Mouse (Mus musculus) kidney, postnatal 0 days (tissue): ENCODE results near the gene Per1. TPM values are rescaled to one million over a fixed set of nuclear protein-coding genes. Genes with fewer than 3 reads are reported as not detected.

ENCODE experiments used
- ATAC-seq: fragments of 200-750 bp; cut with Nextera tagmentation; replicated peaks from 2 replicates; pipeline ENCODE4 v1.8.0; 2017; ENCODE audit warnings: low read depth, moderate number of reproducible peaks, moderate TSS enrichment, moderate library complexity; ENCODE audit not compliant: low FRiP score
- DNase-seq: peaks from one replicate; pipeline ENCODE4 v3.0.0-alpha.2; 2016; ENCODE audit warnings: low spot score
- H3K27ac ChIP-seq: fragments of 300-500 bp; sonication (generic); 2 replicates; pipeline ENCODE4 v1.5.1; 2014; ENCODE audit warnings: mild to moderate bottlenecking
- H3K27me3 ChIP-seq: fragments of 300-500 bp; sonication (generic); 2 replicates; pipeline ENCODE4 v1.6.1; 2014; ENCODE audit warnings: low read length, mixed read lengths; ENCODE audit not compliant: insufficient read depth
- H3K36me3 ChIP-seq: fragments of 300-500 bp; sonication (generic); 2 replicates; pipeline ENCODE4 v1.6.1; 2014; ENCODE audit warnings: low read length, mixed read lengths; ENCODE audit not compliant: insufficient read depth
- H3K4me1 ChIP-seq: fragments of 300-500 bp; sonication (generic); replicated peaks from 2 replicates; pipeline ENCODE4 v1.6.1; 2014; ENCODE audit warnings: antibody characterized with exemption, low read length, mixed read lengths; ENCODE audit not compliant: insufficient read depth
- H3K4me2 ChIP-seq: fragments of 300-500 bp; sonication (generic); 2 replicates; pipeline ENCODE4 v1.6.1; 2014; ENCODE audit warnings: mild to moderate bottlenecking, low read length, moderate library complexity, mixed read lengths
- H3K4me3 ChIP-seq: fragments of 300-500 bp; sonication (generic); replicated peaks from 2 replicates; pipeline ENCODE4 v1.5.1; 2014; ENCODE audit warnings: low read depth, low read length
- H3K9ac ChIP-seq: fragments of 300-500 bp; sonication (generic); 2 replicates; pipeline ENCODE4 v1.6.1; 2014; ENCODE audit warnings: low read depth, low read length
- H3K9me3 ChIP-seq: fragments of 300-500 bp; sonication (generic); replicated peaks from 2 replicates; pipeline ENCODE4 v1.6.1; 2016; ENCODE audit warnings: low read length, inconsistent platforms, mixed read lengths
- CTCF ChIP-seq: IDR thresholded peaks from 2 replicates; pipeline ENCODE4 v1.5.1; 2016; ENCODE audit warnings: antibody characterized with exemption, low read depth, mild to moderate bottlenecking, moderate library complexity
- WGBS: fragments of 180-500 bp; shearing (Covaris S2); extraction: QIAGEN DNeasy Blood & Tissue Kit; methylation state at CpG from one replicate; pipeline ENCODE4 v1.1.7; 2014; 5-methylcytosine and 5-hydroxymethylcytosine counted together
- polyA plus RNA-seq: library from polyadenylated mRNA; unstranded; fragments of >200 nt; fragmentation: Nextera tagmentation; extraction: Ambion mirVana; gene quantifications from 2 replicates; pipeline ENCODE4 v1.2.1, GENCODE M21; 2015

The Per1 gene
- polyA plus RNA-seq, 1 experiment from 2014 or later: 9.9 TPM

DNA sequence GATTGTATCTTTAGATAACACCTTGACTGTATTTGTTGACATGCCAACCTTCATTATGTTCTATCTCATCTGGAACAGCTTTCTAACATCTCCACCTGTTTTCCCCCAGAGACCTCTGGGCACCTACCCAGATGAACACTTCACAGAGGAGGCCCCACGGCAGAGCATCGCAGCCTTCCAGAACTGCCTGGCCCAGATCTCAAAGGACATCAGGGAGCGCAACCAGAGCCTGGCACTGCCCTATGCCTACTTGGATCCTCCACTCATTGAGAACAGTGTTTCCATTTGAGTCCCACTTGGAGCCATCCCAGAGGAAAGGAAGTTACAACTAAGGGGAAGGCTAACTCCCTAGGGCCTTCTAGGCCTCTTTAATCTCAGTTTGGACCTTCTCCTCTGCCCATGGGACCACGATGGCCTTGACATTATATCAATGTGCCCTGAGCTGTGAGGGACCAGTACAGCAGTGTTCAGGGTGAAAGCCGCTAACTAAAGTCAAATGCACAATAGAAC lies 53.5 kb downstream of the Per1 start:
- DNase-seq: no peak
- ATAC-seq: no peak
- 87% methylated on average over 5 of the region's 5 CpGs for WGBS
- Histone ChIP-seq H3K27me3 (no peaks in the 10 kb centered on the region), H3K27ac (no peak overlapping the region), H3K4me2 (no peak overlapping the region), H3K36me3 (no peaks in the 10 kb centered on the region), H3K4me3 (no peak overlapping the region), H3K9me3 (no peaks in the 10 kb centered on the region), H3K4me1 (no peaks in the 10 kb centered on the region), H3K9ac (no peak overlapping the region)
- no peak for TF ChIP-seq CTCF

DNA sequence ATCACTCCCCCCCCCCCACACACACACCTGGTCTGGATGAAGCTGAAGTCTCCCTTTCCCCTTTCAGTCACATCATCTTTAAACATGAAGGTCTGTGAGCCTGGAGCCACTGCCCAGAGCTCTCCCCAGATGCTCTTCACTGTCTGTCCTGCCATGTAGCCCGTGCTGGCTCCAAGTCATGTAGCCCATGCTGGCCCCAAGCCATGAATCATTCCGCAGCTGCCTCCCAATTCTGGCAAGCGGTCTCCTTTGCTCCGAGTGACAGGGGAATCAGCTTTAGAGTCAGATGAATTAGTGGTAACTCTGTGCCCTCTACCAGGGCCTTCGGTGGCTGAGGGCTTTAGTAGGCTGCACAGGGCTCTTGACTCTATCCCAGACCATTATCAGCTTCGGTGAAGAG lies 54.7 kb downstream of the Per1 start:
- ATAC-seq: no peak

DNA sequence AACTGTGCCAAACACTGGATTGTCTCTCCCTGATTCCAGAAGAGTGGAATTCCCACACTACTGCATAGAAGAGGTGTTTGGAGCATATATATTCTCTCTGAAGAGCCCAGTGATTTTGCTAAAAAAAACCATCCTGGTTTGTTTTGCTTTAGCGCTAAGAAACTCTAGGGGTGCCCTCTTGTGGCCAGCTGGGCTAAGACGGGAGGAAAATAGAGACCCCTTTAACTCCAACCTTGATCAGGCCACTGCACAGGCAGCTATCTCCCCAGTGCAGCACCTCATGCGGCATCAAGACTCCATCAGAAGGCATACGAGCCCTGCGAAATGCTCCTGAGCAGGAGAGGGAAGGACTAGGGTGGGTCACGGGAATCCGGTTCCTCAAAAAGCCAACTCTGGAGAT lies 55.4 kb downstream of the Per1 start:
- WGBS: 3% methylated on average over 7 of the region's 7 CpGs
- TF ChIP-seq CTCF: peak; percentile 79
- Histone ChIP-seq H3K9ac (no peak overlapping the region), H3K27ac (no peak overlapping the region), H3K4me3 (no peak overlapping the region), H3K27me3 (no peaks in the 10 kb centered on the region), H3K4me2 (peak overlapping the region; percentile 37), H3K36me3 (no peaks in the 10 kb centered on the region), H3K4me1 (no peaks in the 10 kb centered on the region), H3K9me3 (no peaks in the 10 kb centered on the region)
- DNase-seq (peak; percentile 88), ATAC-seq (no peak)

More for the DNA sequence above, 54.7 kb downstream of the Per1 start:
- H3K4me2 ChIP-seq: no peak overlapping the region
- no peak overlapping the region for H3K9ac ChIP-seq
- H3K9me3 ChIP-seq: no peaks in the 10 kb centered on the region
- no peak overlapping the region for H3K27ac ChIP-seq
- WGBS: 67% methylated on average over 6 of the region's 6 CpGs
- TF ChIP-seq CTCF: no peak
- no peak overlapping the region for H3K4me3 ChIP-seq
- DNase-seq: no peak
- no peaks in the 10 kb centered on the region for H3K4me1 ChIP-seq
- no peaks in the 10 kb centered on the region for H3K36me3 ChIP-seq
- no peaks in the 10 kb centered on the region for H3K27me3 ChIP-seq

DNA sequence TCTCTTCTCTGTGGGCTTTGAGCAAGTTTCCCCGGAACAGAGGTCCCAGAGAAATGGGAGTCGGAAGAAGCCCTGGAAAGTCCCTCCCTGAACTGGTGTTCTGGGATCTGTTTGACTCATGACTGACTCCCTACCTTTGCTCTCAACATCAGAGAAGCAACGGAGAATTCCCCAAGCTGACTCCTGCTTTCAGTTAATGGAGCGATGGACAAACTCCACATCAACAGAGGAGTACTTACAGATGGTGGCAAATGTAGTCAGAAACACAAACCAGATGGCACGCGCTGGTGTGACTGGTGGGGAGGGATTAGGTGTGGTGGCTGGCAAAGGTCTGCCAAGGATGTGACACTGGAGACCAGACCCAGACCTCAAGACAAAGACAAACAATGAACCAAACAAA lies 56.0 kb downstream of the Per1 start:
- H3K4me3 ChIP-seq: no peak overlapping the region
- H3K4me2 ChIP-seq: peak overlapping the region; percentile 37
- H3K9me3 ChIP-seq: no peaks in the 10 kb centered on the region
- ATAC-seq (no peak), DNase-seq (no peak)
- no peaks in the 10 kb centered on the region for H3K36me3 ChIP-seq
- WGBS: 45% methylated on average over 6 of the region's 6 CpGs
- no peak overlapping the region for H3K9ac ChIP-seq
- TF ChIP-seq CTCF: no peak
- no peaks in the 10 kb centered on the region for H3K4me1 ChIP-seq
- no peaks in the 10 kb centered on the region for H3K27me3 ChIP-seq
- H3K27ac ChIP-seq: no peak overlapping the region

DNA sequence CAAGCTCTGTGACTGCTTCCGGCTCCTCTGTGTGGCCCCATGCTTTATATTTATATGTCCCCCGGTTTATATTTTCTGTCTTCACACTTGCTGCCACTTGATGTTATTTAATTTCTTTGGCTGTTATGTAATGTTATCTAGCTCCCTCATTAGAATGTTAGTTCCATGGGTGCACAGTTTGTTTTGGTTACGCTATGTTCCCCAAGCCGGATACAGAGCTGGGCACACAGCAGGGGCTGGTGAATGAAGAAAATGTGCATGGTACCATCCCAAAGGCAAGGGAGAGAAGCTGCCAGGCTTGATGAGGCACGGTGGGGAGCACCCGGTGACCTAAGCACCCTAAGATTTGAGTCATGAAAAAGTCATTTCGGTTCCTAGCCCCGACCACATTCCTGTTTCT lies 58.8 kb downstream of the Per1 start:
- Histone ChIP-seq H3K4me2 (no peak overlapping the region), H3K9ac (no peak overlapping the region), H3K36me3 (no peaks in the 10 kb centered on the region), H3K4me3 (no peak overlapping the region), H3K27me3 (peaks cover 7% of the 10 kb centered on the region; the same call in 1 of the 2 replicates), H3K4me1 (peaks cover 8% of the 10 kb centered on the region; the same call in 1 of the 2 replicates), H3K27ac (no peak overlapping the region), H3K9me3 (no peaks in the 10 kb centered on the region)
- WGBS: 78% methylated on average over 8 of the region's 8 CpGs
- DNase-seq (no peak), ATAC-seq (no peak)
- no peak for TF ChIP-seq CTCF

DNA sequence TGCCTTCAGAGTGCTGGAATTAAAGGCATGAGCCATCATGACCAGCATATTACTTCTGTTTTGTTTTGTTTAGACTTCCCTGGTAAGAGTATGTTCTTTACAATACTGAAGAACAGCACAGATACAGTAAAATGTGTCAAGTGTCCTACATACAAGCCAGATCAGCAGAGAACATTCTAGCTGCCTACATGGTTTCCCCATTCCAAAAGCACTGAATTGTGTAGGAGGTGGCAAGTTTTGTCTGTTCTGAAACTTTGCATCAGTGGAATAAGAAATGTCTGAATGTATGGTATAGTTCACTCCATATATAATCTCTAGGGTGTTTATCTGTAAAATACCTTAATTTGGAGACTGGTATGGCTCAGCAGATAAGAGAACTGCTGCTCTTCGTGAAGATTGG lies 60.3 kb downstream of the Per1 start:
- TF ChIP-seq CTCF: no peak
- DNase-seq (no peak), ATAC-seq (no peak)
- Histone ChIP-seq H3K9ac (no peak overlapping the region), H3K36me3 (no peaks in the 10 kb centered on the region), H3K4me3 (no peak overlapping the region), H3K27me3 (peaks cover 7% of the 10 kb centered on the region; the same call in 1 of the 2 replicates), H3K4me2 (no peak overlapping the region), H3K9me3 (no peaks in the 10 kb centered on the region), H3K4me1 (peaks cover 8% of the 10 kb centered on the region; the same call in 1 of the 2 replicates), H3K27ac (no peak overlapping the region)
- 70% methylated on average over 1 of the region's 1 CpGs for WGBS

DNA sequence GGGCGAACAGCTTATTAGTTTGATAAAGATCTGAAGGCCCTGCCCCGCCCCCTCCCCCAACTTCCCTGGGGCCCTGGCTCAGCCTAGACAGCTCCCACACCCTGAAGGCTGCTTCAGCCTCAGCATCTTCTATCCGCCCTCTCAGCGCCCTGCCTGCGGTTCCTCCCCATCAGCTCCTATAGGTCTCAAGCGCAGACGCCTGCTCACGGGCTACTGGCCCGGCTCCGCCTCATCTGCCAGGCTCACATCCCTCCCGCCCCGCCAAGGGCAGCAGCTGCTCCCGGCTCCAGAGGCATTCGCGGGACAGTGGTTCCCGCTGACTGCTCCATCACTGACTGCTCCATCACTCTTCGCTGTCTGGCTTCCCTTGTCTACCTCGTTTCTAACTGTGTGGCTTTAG lies 61.8 kb downstream of the Per1 start, which contains the start of gene Alox12b:
Gene Alox12b (plus strand): TSS at position 190 of the 400 bp plus-strand sequence.
- WGBS: 2% methylated on average over 18 of the region's 18 CpGs
- Histone ChIP-seq H3K27me3 (peaks cover 7% of the 10 kb centered on the region; the same call in 1 of the 2 replicates), H3K4me3 (no peak within 1 kb of the TSS), H3K4me1 (peaks cover 8% of the 10 kb centered on the region; the same call in 1 of the 2 replicates), H3K27ac (no peak within 1 kb of the TSS), H3K4me2 (peak within 1 kb of the TSS; percentile 28; the same call in 1 of the 2 replicates), H3K36me3 (no peaks in the 10 kb centered on the region), H3K9me3 (no peaks in the 10 kb centered on the region), H3K9ac (no peak within 1 kb of the TSS)
- peak; percentile 63 for DNase-seq
- 0 out of 2 replicates have a peak, but pooled peaks have one; percentile 29 for ATAC-seq
- TF ChIP-seq CTCF: no peak

Other genes with a start within 250 kb of the Per1 start
- 86.1 and 90.9 TPM in 2 replicates for gene Ndel1, start 223.4 kb upstream of the Per1 start, polyA plus RNA-seq
- 0.13 and 0.17 TPM in 2 replicates for gene Rnf222, start 206.7 kb upstream of the Per1 start, polyA plus RNA-seq
- 1,114 and 1,312 TPM in 2 replicates for gene Rpl26, start 193.6 kb upstream of the Per1 start, polyA plus RNA-seq
- gene Odf4, start 168.1 kb upstream of the Per1 start, polyA plus RNA-seq: 0.29 TPM in 1 of 2 replicates, not detected in the other
- 8.9 and 11.3 TPM in 2 replicates for gene Arhgef15, start 137.7 kb upstream of the Per1 start, polyA plus RNA-seq
- gene Slc25a35, start 127.1 kb upstream of the Per1 start, polyA plus RNA-seq: 11.1 and 11.5 TPM in 2 replicates
- 55.6 and 58.3 TPM in 2 replicates for gene Rangrf, start 120.0 kb upstream of the Per1 start, polyA plus RNA-seq
- gene Pfas, start 86.8 kb upstream of the Per1 start, polyA plus RNA-seq: 20.9 and 23.3 TPM in 2 replicates
- gene Ctc1, start 79.3 kb upstream of the Per1 start, polyA plus RNA-seq: 27.6 and 27.7 TPM in 2 replicates
- gene Aurkb, start 49.6 kb upstream of the Per1 start, polyA plus RNA-seq: 49.3 and 61.1 TPM in 2 replicates
- gene Borcs6, start 35.5 kb upstream of the Per1 start, polyA plus RNA-seq: 11.9 and 13.3 TPM in 2 replicates
- 60.8 and 61.3 TPM in 2 replicates for gene Tmem107, start 24.4 kb upstream of the Per1 start, polyA plus RNA-seq
- gene Vamp2, start 6.7 kb upstream of the Per1 start, polyA plus RNA-seq: 66.7 and 67.7 TPM in 2 replicates
- 0.42 and 0.50 TPM in 2 replicates for gene Hes7, start 25.2 kb downstream of the Per1 start, polyA plus RNA-seq
- 0.25 and 0.31 TPM in 2 replicates for gene 9130213A22Rik, start 27.4 kb downstream of the Per1 start, polyA plus RNA-seq
- gene Aloxe3, start 30.7 kb downstream of the Per1 start, polyA plus RNA-seq: 0.54 and 0.69 TPM in 2 replicates
- 0.27 and 0.36 TPM in 2 replicates for gene Alox12b, start 61.8 kb downstream of the Per1 start, polyA plus RNA-seq
- 0.17 and 0.61 TPM in 2 replicates for gene Alox8, start 102.6 kb downstream of the Per1 start, polyA plus RNA-seq
- gene Gucy2e, start 141.8 kb downstream of the Per1 start, polyA plus RNA-seq: 0.13 and 0.24 TPM in 2 replicates
- gene Cntrob, start 228.6 kb downstream of the Per1 start, polyA plus RNA-seq: 12.6 and 14.5 TPM in 2 replicates
- 171 and 173 TPM in 2 replicates for gene Trappc1, start 228.8 kb downstream of the Per1 start, polyA plus RNA-seq
- 2.5 and 2.8 TPM in 2 replicates for gene Kcnab3, start 231.0 kb downstream of the Per1 start, polyA plus RNA-seq
- 15.6 and 18.3 TPM in 2 replicates for gene Rnf227, start 245.2 kb downstream of the Per1 start, polyA plus RNA-seq